Mouse (Mus musculus) retina, adult 2 months (tissue): Measurements from ENCODE around the gene Tldc1.

Source experiments
- DNase-seq: peaks from one replicate; pipeline ENCODE4 v3.0.0-alpha.2; 2012; ENCODE audit warnings: low read depth, low spot score

The Tldc1 gene

DNA sequence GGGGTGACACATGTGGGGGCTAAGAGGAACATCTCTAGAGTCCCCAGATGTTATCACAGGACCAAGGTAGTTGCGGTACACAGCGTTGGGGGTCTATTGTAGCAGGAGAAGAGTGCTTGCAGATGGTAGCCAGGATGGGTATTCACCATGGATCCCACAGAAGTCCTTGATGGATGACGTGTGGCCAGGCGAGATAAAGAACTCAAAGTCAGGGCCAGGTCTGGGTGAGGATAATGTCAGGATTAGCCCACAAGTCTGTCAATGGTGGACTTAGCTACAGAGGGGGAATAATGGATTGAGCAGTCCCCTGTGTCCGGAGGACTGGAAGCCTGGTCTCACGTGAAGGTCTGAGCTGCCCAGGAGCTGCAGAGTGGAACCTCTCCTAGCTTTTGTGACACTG lies 53.6 kb downstream of the Tldc1 start:
- DNase-seq, result no peak

DNA sequence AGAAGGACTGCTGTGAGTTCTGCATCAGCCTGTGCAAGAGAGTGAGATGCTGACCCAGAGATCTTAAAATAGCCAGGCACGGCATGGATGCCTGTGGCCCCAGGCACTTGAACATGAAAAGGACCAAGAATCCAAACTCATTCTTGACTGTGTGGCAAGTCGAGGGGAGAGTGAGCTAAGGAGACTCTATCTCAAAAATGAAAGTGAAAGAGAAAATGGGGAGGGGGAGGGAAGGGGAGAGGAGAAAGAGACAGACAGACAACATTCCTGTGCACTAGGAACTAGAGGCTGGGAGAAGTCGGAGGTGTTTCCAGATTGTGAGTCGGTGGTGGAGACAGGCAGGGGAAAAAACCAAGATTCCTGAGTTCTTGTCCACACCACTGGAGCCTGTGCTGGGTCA lies 54.5 kb downstream of the Tldc1 start:
- DNase-seq, result no peak

DNA sequence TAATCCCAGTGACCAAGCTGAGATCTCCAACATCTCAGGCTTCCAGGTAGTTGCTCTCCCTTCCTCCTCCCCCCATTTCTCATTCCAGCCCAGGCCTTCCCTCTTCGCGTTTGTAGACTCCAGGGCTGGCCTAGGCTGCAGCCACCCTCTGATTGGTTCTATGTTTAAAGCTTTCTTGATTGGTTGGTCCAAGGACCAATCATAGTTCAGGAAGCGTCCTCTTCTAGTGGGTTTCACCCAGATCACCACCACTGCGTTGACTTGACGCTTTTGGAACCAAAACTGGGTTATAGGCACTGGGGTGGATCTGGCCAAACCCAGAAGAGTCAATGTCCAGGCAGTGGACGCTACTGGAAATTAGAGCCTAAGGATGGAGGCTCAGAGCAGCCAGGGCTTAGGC lies 55.9 kb downstream of the Tldc1 start:
- no peak for DNase-seq

DNA sequence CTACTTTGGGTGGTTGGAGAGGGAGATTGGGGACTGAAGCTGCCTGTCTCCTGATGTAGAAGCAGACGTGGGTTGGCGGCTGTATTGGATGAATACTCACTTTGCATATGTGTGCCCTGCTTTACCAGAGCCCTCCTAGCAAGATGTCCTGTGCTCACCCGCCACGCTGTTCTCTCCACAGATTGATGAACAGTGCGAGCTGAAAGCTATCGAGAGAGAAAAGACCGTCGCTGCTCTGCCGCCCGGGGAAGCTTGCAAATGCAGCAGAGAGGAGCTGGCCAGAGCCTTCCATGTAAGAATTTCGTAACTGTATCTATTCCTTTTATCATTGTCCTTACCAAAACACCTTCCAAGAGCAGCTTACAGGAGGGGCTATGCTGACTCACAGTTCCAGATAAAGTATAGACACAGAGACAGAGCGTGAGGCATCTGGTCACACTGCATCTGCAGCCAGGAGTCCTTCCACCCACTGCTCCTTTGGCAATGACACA lies 59.2 kb downstream of the Tldc1 start:
- DNase-seq, result no peak

DNA sequence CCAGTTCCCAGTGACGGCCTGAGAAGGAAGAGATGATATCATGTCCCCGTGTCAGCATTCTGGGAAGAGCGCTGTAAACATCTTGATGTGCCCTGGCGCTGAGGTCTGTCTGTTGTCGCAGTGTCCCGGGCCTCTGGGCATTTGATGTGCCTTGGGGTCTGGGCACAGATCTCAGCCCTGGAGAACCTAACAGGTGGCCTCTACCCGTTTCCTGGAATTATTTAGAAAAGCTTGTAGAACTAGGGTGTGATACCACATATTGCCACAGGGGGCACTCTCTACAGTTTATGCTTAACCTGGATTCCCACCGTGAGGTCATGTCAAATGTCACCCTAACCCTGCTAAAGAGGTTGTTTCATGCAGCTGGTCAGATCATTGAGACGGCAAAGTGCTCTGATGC lies 60.5 kb downstream of the Tldc1 start:
- DNase-seq, result peak; percentile 23

DNA sequence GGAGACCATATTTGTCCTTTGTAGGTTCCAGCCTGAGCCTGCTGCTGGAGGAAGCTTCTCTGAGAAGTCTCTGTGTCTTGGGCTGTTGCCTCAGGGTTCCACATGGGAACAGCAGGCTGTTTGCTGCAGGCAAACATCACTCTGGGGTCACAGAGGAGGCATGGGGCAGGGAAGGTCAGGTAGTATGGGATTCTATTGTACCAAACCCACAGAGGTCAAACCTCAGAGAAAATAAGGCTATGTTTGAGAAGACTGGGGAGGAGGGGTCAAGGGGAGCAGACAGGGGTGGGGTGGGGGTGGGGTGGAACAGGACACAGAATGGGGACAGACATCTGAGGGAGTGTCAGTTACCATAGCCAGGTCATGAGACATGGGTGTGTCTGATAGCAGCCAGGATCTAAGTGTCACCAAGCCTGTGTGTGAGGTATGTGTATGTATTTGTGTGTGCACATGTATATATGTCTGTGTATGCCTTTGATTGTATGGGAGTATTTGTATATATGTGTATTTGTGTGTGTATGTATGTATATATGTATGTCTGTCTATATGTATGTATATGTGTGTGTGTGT lies 61.4 kb downstream of the Tldc1 start:
- DNase-seq, result no peak

DNA sequence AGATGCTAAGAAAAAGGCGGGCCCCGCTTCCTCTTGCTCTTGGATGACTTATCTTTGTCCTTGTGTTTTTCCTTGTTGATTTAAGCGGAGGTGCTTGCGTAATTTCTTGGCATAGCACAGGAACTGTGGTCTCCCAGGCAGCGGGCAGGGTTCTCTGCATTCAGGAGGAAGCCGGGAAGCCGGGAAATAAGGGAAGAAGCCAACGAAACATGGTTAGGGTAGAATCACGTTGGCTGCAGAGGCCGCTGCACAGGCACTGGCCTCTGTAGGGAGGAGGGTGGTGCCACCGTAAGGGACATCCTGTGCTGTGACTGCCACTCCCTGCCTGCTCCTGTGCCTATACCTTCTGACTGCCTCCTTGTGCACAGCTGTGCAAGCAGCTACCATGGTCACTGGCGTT lies 63.0 kb downstream of the Tldc1 start:
- DNase-seq, result no peak

DNA sequence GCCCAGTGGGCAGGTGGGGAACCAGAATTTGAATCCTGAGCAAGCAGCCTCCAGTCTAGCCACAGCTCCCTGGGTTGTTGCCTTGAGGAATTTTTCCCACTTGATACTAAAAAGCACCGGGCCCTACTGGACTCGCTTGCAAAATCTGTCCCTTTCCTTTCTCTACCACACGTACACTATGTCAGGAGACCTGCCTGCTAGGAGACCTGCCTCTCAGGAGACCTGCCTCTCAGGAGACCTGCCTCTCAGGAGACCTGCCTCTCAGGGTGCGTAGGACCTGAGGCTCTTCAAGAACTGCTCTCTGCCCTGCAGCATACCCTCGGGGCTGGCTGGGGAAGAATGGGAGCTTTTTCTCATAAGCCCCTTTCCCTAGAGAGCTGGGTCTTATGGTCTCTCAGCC lies 64.8 kb downstream of the Tldc1 start:
- DNase-seq, result no peak

DNA sequence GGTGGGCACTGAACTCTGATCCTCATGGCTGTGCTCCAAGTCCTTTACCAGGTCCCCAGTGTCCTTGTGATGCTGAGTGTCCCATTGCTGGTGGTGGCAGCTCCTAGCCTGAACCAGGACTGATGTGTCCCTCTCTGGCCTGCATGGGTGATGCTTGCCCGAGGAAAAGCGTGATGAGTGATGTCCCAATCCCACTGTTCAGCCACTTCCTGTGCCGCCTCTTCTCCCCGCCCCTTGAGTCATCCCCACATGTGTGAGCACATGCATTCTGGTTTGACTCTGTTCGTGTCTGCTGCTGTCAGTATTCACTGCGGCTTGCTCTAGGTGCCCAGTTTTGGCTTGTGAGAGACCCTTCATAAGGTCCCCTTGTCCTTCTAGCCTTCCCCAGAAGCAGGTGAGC lies 66.0 kb downstream of the Tldc1 start:
- no peak for DNase-seq
